Mouse (Mus musculus) heart, embryonic 14.5 days (tissue): ENCODE results near the gene Prl6a1. TPM values are rescaled to one million over a fixed set of nuclear protein-coding genes. Genes with fewer than 3 reads are reported as not detected.

Experiments used
- ATAC-seq: fragments of 200-750 bp; cut with Nextera tagmentation; 2 replicates; pipeline ENCODE4 v1.8.0; 2017; ENCODE audit warnings: low read depth, moderate TSS enrichment; ENCODE audit not compliant: insufficient number of reproducible peaks, insufficient read depth, low FRiP score
- H3K27ac ChIP-seq, 2 experiments: fragments of 200-500 bp in 1 of 2; fragments of 300-500 bp in 1 of 2; sonication (generic) in 1 of 2; replicated peaks in 1 of 2; 2 replicates each; pipeline ENCODE4 v1.5.1; 2012 to 2014; ENCODE audit warnings: low read depth in 2 of 2, low read length in 2 of 2, control low read depth in 1 of 2, mild to moderate bottlenecking in 1 of 2, mixed read lengths in 1 of 2; ENCODE audit not compliant: control insufficient read depth in 1 of 2, insufficient read depth in 1 of 2
- H3K27me3 ChIP-seq: fragments of 300-500 bp; sonication (generic); 2 replicates; pipeline ENCODE4 v1.6.1; 2014; ENCODE audit warnings: mild to moderate bottlenecking, low read length, control low read depth; ENCODE audit not compliant: control insufficient read depth, insufficient read depth
- H3K36me3 ChIP-seq: fragments of 300-500 bp; sonication (generic); 2 replicates; pipeline ENCODE4 v1.6.1; 2014; ENCODE audit warnings: mild to moderate bottlenecking, control low read depth, low read length, mixed read lengths; ENCODE audit not compliant: control insufficient read depth, insufficient read depth
- H3K4me1 ChIP-seq, 2 experiments: fragments of 200-500 bp in 1 of 2; fragments of 300-500 bp in 1 of 2; sonication (generic) in 1 of 2; 2 replicates each; pipeline ENCODE4 v1.6.1; 2012 to 2014; ENCODE audit warnings: low read length in 2 of 2, control low read depth in 1 of 2, mixed read lengths in 1 of 2; ENCODE audit not compliant: control insufficient read depth in 2 of 2, insufficient read depth in 2 of 2
- H3K4me2 ChIP-seq: fragments of 300-500 bp; sonication (generic); 2 replicates; pipeline ENCODE4 v1.6.1; 2014; ENCODE audit warnings: mild to moderate bottlenecking, low read length
- H3K4me3 ChIP-seq, 2 experiments: fragments of 200-500 bp in 1 of 2; fragments of 300-500 bp in 1 of 2; sonication (generic) in 1 of 2; 2 replicates each; pipeline ENCODE4 v1.5.1; 2012 to 2014; ENCODE audit warnings: low read length in 2 of 2, mild to moderate bottlenecking in 2 of 2, control low read depth in 1 of 2, low read depth in 1 of 2, moderate library complexity in 1 of 2; ENCODE audit not compliant: control insufficient read depth in 1 of 2, insufficient read depth in 1 of 2
- H3K9ac ChIP-seq: fragments of 300-500 bp; sonication (generic); 2 replicates; pipeline ENCODE4 v1.6.1; 2014; ENCODE audit warnings: mild to moderate bottlenecking, low read length
- H3K9me3 ChIP-seq: fragments of 300-500 bp; sonication (generic); 2 replicates; pipeline ENCODE4 v1.6.1; 2016; ENCODE audit warnings: low read length, control low read depth; ENCODE audit not compliant: control insufficient read depth
- WGBS: fragments of 180-500 bp; shearing (Covaris S2); extraction: QIAGEN DNeasy Blood & Tissue Kit; methylation state at CpG from one replicate; pipeline ENCODE4 v1.1.7; 2014; 5-methylcytosine and 5-hydroxymethylcytosine counted together
- polyA plus RNA-seq: library from polyadenylated mRNA; unstranded; fragments of >200 nt; fragmentation: Nextera tagmentation; extraction: Ambion mirVana; gene quantifications from 2 replicates; pipeline ENCODE4 v1.2.1, GENCODE M21; 2014

Gene Prl6a1
- polyA plus RNA-seq, result not detected in 2 replicates

- Histone ChIP-seq H3K9me3 (no peaks in the 10 kb centered on the region), H3K36me3 (no peaks in the 10 kb centered on the region), H3K4me1 (no peaks in the 10 kb centered on the region), H3K27me3 (no peaks in the 10 kb centered on the region), H3K4me2 (no peak within 1 kb of the TSS), H3K27ac (no peak within 1 kb of the TSS), H3K9ac (no peak within 1 kb of the TSS), H3K4me3 (no peak within 1 kb of the TSS)
- WGBS, result 78% methylated on average over 7 of the region's 7 CpGs
- ATAC-seq, result no peak
Observed at GRCm38 (mm10) chr13:27312334-27313225, at the start of gene Prl6a1. Gene Prl6a1, plus strand, starts transcription at chr13:27312627.

GRCm38 (mm10) chr13:27334989-27335388, 22.6 kb downstream of the Prl6a1 start:
- H3K4me3 ChIP-seq, result no peak overlapping the region
- no peaks in the 10 kb centered on the region for H3K4me1 ChIP-seq
- no peak overlapping the region for H3K9ac ChIP-seq
- H3K27me3 ChIP-seq, result no peaks in the 10 kb centered on the region
- no peak overlapping the region for H3K27ac ChIP-seq
- H3K4me2 ChIP-seq, result no peak overlapping the region
- no peak for ATAC-seq
- 95% methylated on average over 1 of the region's 1 CpGs for WGBS
- H3K9me3 ChIP-seq, result no peaks in the 10 kb centered on the region
- no peaks in the 10 kb centered on the region for H3K36me3 ChIP-seq

GRCm38 (mm10) chr13:27342733-27343275, 30.4 kb downstream of the Prl6a1 start:
- ATAC-seq, result no peak; the same call in 1 of the 2 replicates
- H3K27ac ChIP-seq, result peak overlapping the region; percentile 33 to 53; a peak in 2 of 4 replicates

GRCm38 (mm10) chr13:27345373-27345772, 32.9 kb downstream of the Prl6a1 start, which contains the start of gene Prl8a2:
Gene Prl8a2, plus strand, starts transcription at chr13:27345673.
- Histone ChIP-seq H3K4me1 (peaks cover 0 to 7% of the 10 kb centered on the region in 2 experiments; a peak in 1 of 4 replicates), H3K9ac (no peak within 1 kb of the TSS), H3K4me3 (no peak within 1 kb of the TSS), H3K9me3 (no peaks in the 10 kb centered on the region), H3K27ac (no peak within 1 kb of the TSS), H3K36me3 (no peaks in the 10 kb centered on the region), H3K27me3 (no peaks in the 10 kb centered on the region), H3K4me2 (no peak within 1 kb of the TSS)
- ATAC-seq, result no peak
- WGBS, result 47% methylated on average over 2 of the region's 2 CpGs

More at GRCm38 (mm10) chr13:27342733-27343275, 30.4 kb downstream of the Prl6a1 start:
- Histone ChIP-seq H3K9me3 (no peaks in the 10 kb centered on the region), H3K9ac (no peak overlapping the region), H3K36me3 (no peaks in the 10 kb centered on the region), H3K4me1 (peaks cover 0 to 7% of the 10 kb centered on the region in 2 experiments; a peak in 1 of 4 replicates), H3K4me2 (no peak overlapping the region), H3K27me3 (no peaks in the 10 kb centered on the region), H3K4me3 (no peak overlapping the region)
- WGBS, result 15% methylated on average over 3 of the region's 3 CpGs

Other genes starting within 250 kb of the Prl6a1 start
- gene Prl3d1, start 218.4 kb upstream of the Prl6a1 start, polyA plus RNA-seq, result not detected in 2 replicates
- gene Prl3d2, start 190.9 kb upstream of the Prl6a1 start, polyA plus RNA-seq, result not detected in 2 replicates
- not detected in 2 replicates for gene Prl3d3, start 155.8 kb upstream of the Prl6a1 start, polyA plus RNA-seq
- gene Prl3c1, start 116.0 kb upstream of the Prl6a1 start, polyA plus RNA-seq, result not detected in 2 replicates
- not detected in 2 replicates for gene Prl3b1, start 70.8 kb upstream of the Prl6a1 start, polyA plus RNA-seq
- not detected in 2 replicates for gene Prl3a1, start 53.2 kb upstream of the Prl6a1 start, polyA plus RNA-seq
- gene Prl8a2, start 33.0 kb downstream of the Prl6a1 start, polyA plus RNA-seq, result not detected in 2 replicates
- gene Prl2b1, start 78.2 kb downstream of the Prl6a1 start, polyA plus RNA-seq, result not detected in 2 replicates
- gene Prl8a6, start 126.1 kb downstream of the Prl6a1 start, polyA plus RNA-seq, result not detected in 2 replicates
- not detected in 2 replicates for gene Prl8a8, start 200.6 kb downstream of the Prl6a1 start, polyA plus RNA-seq